Mouse (Mus musculus) brain, adult 2 months (tissue): ENCODE results near the gene Itgb2.

Source experiments
- DNase-seq: peaks from one replicate; pipeline ENCODE4 v3.0.0; 2011; ENCODE audit warnings: low read depth, low spot score

Gene Itgb2

DNA sequence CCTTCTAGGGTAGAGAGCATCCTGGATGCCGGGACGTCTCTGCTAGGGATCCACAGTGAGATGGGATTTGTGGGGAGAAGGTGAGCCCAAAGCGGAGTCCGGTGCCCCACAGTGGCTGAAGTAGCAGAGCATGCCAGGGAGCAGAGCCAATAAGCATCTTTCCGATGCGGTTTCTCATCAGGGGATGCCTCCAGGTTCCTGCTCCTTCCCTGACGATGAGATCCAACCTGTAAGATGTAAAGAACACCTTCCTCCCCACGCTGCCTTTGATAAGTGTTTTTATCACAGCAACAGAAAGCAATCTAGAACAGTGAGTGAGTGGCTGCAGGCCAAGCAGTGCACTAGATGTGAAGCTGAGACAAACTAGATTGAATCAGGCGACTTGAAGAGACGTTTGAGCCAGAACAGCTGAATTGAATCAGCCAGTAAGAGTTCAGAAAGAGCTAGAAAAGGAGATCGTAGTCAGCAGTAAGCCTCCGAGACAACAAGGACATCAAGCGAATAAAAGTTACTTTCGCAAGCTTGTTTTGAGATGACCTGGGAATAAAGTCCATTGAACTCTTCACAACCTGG lies 13.6 kb upstream of the Itgb2 start:
- DNase-seq, result peak; percentile 53

GRCm38 (mm10) chr10:77517066-77517620 lies 12.9 kb upstream of the Itgb2 start:
- peak; percentile 84 for DNase-seq

DNA sequence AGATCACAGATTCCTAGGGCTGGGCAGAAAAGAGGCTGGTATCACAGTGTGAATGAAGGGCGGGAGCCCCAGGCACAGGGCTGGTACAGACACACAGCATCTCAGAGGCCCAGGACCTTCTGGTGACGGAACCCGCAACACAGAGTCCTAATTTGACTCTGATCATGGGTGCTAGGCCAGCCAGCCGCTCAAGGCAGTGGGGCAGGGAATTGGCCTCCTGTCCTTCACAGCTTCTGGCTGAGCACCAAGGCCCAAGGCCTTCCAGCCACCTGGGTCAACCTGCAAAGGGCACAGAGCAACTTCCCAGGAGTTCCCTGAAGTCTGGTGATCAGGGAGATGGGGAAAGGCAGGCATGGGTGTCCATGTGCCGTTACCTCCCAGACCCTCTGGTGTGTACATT lies 12.3 kb upstream of the Itgb2 start:
- DNase-seq, result no peak

DNA sequence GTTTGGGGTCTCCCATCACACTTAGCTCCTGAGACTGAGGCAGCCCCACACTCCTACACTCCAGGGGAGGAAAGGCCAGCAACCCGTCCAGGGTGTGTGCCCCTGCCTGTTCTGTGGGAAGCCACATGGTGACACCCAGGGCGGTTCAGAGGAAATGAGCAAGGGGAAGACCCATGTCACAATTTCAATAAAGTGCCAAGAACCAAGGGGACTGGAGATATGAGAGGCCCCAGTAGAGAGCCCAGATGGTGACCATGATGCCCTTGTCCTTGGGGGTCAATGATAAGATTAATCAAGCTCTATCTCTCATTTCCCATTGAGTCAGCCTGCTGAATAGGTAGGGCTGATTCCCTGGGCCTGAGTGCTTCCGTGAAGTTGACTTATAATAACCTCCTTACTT lies 10.9 kb upstream of the Itgb2 start:
- DNase-seq, result no peak

GRCm38 (mm10) chr10:77520497-77520896 lies 9.6 kb upstream of the Itgb2 start:
- no peak for DNase-seq

- DNase-seq, result peak; percentile 18
Measured at GRCm38 (mm10) chr10:77522021-77522731, 7.9 kb upstream of the Itgb2 start.

DNA sequence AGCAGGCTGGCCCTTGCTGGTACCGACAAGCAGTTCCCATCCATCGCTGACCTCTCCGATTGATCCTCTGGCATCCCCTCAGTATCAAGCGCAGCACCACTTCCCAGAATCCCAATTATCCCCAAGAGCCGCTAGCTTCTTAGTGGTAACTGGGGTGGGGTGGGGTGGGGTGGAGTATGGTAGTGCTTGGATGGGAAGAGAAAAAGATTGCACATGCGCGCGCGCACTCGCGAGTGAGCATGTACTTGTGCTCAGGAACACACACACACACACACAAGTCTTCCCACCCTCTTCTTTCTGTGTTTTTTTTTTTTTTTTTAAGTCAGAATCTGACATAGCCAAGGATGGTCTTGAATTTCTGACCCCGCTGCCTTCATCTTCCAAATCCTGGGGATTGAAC lies 7.3 kb upstream of the Itgb2 start:
- peak; percentile 54 for DNase-seq

DNA sequence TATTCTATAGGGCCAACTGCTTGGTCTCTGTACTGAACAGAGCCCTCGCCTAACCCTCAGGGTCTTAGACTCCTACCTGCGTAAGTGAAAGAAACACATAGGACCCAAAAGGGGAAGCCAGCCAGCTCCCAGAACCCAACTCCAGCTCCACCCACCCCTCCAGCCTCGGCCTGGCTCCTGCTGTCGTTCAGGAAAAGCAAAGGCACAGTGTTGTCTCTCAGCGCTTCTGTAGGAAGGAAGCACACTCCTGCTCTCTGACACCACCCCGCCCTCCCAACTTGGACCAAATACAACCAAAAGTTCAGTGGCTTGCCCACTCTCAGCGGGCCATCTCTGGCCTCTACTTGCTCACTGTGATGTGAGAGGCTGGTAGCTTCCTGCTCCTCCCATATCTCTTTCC lies 6.7 kb upstream of the Itgb2 start:
- no peak for DNase-seq

DNA sequence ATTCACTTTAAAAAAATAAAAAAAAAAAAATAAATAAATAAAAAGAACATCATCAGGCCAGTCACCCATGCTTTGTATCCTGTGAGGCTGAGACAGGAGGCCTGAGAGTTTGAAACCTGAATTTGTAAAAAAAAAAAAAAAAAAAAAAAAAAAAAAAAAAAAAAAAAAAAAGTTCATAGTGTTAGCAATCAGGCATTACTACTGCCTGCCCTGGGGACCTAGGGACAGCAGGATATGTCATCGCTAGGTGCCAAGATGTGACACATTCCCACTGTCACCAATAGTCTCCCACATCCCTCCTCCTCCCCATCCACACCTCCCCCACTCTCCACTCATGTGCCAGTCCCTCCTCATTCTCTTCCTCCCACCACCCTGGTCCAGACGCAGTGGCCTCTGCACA lies 3.6 kb upstream of the Itgb2 start:
- no peak for DNase-seq

GRCm38 (mm10) chr10:77528634-77529033 lies 1.4 kb upstream of the Itgb2 start:
- DNase-seq, result no peak

- peak; percentile 14 for DNase-seq
Measured at GRCm38 (mm10) chr10:77531026-77532019, 1.3 kb downstream of the Itgb2 start.

- no peak for DNase-seq
Measured at GRCm38 (mm10) chr10:77532020-77532413, 2.0 kb downstream of the Itgb2 start.

DNA sequence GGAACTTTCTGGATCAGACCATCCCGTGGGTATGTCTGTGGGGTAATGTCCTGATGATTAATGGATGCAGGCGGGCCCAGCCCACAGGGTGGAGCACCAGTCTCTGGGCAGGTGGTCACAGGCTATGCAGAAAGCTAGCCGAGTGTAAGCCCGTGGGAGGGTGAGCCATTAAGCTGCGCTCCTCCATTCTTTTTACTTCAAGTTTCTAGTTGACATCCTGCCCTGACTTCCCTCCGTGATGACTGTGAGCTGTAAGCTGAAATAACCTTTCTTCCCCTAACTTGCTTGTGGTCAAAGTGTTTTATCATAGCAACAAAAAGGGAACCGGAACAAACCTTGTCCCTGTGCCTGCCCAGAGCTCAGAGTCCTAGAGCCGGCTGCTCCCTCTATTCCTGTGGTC lies 6.7 kb downstream of the Itgb2 start:
- DNase-seq, result no peak

GRCm38 (mm10) chr10:77537215-77538209 lies 7.5 kb downstream of the Itgb2 start:
- no peak for DNase-seq

GRCm38 (mm10) chr10:77539320-77539945 lies 9.4 kb downstream of the Itgb2 start:
- peak; percentile 37 for DNase-seq

- DNase-seq, result peak; percentile 12
Measured at GRCm38 (mm10) chr10:77540576-77541102, 10.6 kb downstream of the Itgb2 start.

- no peak for DNase-seq
Measured at GRCm38 (mm10) chr10:77541864-77542666, 12.0 kb downstream of the Itgb2 start.

GRCm38 (mm10) chr10:77543226-77543625 lies 13.2 kb downstream of the Itgb2 start:
- DNase-seq, result peak; percentile 44

GRCm38 (mm10) chr10:77544916-77545315 lies 14.9 kb downstream of the Itgb2 start:
- DNase-seq, result peak; percentile 96
